Mouse (Mus musculus) kidney, adult 2 months (tissue): Measurements from ENCODE around the gene P2rx4. TPM values are rescaled to one million over a fixed set of nuclear protein-coding genes. Genes with fewer than 3 reads are reported as not detected.

ENCODE experiments used
- DNase-seq: peaks from one replicate; pipeline ENCODE4 v3.0.0; 2021
- H3K27ac ChIP-seq: fragments of 200-500 bp; 2 replicates; pipeline ENCODE4 v1.5.1; 2012; ENCODE audit warnings: low read depth, low read length, control low read depth, inconsistent platforms; ENCODE audit not compliant: insufficient read depth
- H3K27me3 ChIP-seq: fragments of 200-500 bp; replicated peaks from 2 replicates; pipeline ENCODE4 v1.6.1; 2012; ENCODE audit warnings: mild to moderate bottlenecking, moderate library complexity, low read length, inconsistent platforms; ENCODE audit not compliant: control insufficient read depth, insufficient read depth
- H3K36me3 ChIP-seq: fragments of 200-500 bp; 2 replicates; pipeline ENCODE4 v1.6.1; 2012; ENCODE audit warnings: mild to moderate bottlenecking, moderate library complexity, low read length, inconsistent platforms; ENCODE audit not compliant: control insufficient read depth, insufficient read depth
- H3K4me1 ChIP-seq: fragments of 200-500 bp; 2 replicates; pipeline ENCODE4 v1.6.1; 2011; ENCODE audit warnings: low read length; ENCODE audit not compliant: control insufficient read depth, insufficient read depth
- H3K4me3 ChIP-seq: fragments of 200-500 bp; 2 replicates; pipeline ENCODE4 v1.5.1; 2011; ENCODE audit warnings: mild to moderate bottlenecking, low read depth, low read length, control low read depth; ENCODE audit not compliant: insufficient read depth
- CTCF ChIP-seq: fragments of 200-500 bp; conservative IDR thresholded peaks from 2 replicates; pipeline ENCODE4 v1.5.1; 2011; ENCODE audit warnings: low read depth, mild to moderate bottlenecking, control low read depth, low read length, moderate library complexity, mixed read lengths; ENCODE audit not compliant: insufficient read depth, insufficient read length
- POLR2A ChIP-seq: fragments of 200-500 bp; IDR thresholded peaks from one replicate; pipeline ENCODE4 v1.6.1; 2011; ENCODE audit warnings: low read depth, low read length, control low read depth
- WGBS: fragments of 180-500 bp; shearing (Covaris S2); methylation state at CpG from one replicate; pipeline ENCODE4 v1.1.7; 2018; 5-methylcytosine and 5-hydroxymethylcytosine counted together
- polyA plus RNA-seq: library from polyadenylated mRNA; depleted of rRNA; stranded (reverse); fragments of >200 nt; gene quantifications from 2 replicates; pipeline ENCODE4 v1.2.3, GENCODE M21; 2012

P2rx4 gene
- polyA plus RNA-seq, 1 experiment = 81.6 TPM

- peaks cover 4% of the 10 kb centered on the region; the same call in 1 of the 2 replicates for H3K4me1 ChIP-seq
- DNase-seq = peak; percentile 70
- 53% methylated on average over 4 of the region's 4 CpGs for WGBS
- no peaks in the 10 kb centered on the region for H3K27me3 ChIP-seq
- TF ChIP-seq CTCF = no peak
- no peak for TF ChIP-seq POLR2A
- no peak overlapping the region for H3K4me3 ChIP-seq
- H3K27ac ChIP-seq = no peak overlapping the region
- H3K36me3 ChIP-seq = no peaks in the 10 kb centered on the region
Observed at GRCm38 (mm10) chr5:122704571-122704970, 2.8 kb upstream of the P2rx4 start.

GRCm38 (mm10) chr5:122705174-122705573, 2.2 kb upstream of the P2rx4 start:
- Histone ChIP-seq H3K27me3 (no peaks in the 10 kb centered on the region), H3K4me3 (no peak overlapping the region), H3K36me3 (no peaks in the 10 kb centered on the region), H3K27ac (no peak overlapping the region), H3K4me1 (peaks cover 4% of the 10 kb centered on the region; the same call in 1 of the 2 replicates)
- no peak for DNase-seq
- 83% methylated on average over 3 of the region's 3 CpGs for WGBS
- TF ChIP-seq CTCF = no peak
- no peak for TF ChIP-seq POLR2A

GRCm38 (mm10) chr5:122706917-122707275, 448 bp upstream of the P2rx4 start:
- Histone ChIP-seq H3K4me3 (peak overlapping the region; percentile 78), H3K27me3 (no peaks in the 10 kb centered on the region), H3K27ac (peak overlapping the region; percentile 69), H3K4me1 (peaks cover 4% of the 10 kb centered on the region; the same call in 1 of the 2 replicates), H3K36me3 (no peaks in the 10 kb centered on the region)
- DNase-seq = no peak
- 41% methylated on average over 5 of the region's 5 CpGs for WGBS
- TF ChIP-seq POLR2A (no peak), CTCF (no peak)

GRCm38 (mm10) chr5:122708819-122709218, 1.5 kb downstream of the P2rx4 start:
- 78% methylated on average over 6 of the region's 6 CpGs for WGBS
- no peak overlapping the region for H3K27ac ChIP-seq
- TF ChIP-seq CTCF (no peak), POLR2A (no peak)
- H3K36me3 ChIP-seq = no peaks in the 10 kb centered on the region
- no peaks in the 10 kb centered on the region for H3K27me3 ChIP-seq
- DNase-seq = no peak
- no peak overlapping the region for H3K4me3 ChIP-seq
- H3K4me1 ChIP-seq = peaks cover 4% of the 10 kb centered on the region; the same call in 1 of the 2 replicates

GRCm38 (mm10) chr5:122715723-122716122, 8.4 kb downstream of the P2rx4 start:
- TF ChIP-seq CTCF (no peak), POLR2A (no peak)
- 95% methylated on average over 1 of the region's 1 CpGs for WGBS

GRCm38 (mm10) chr5:122716793-122717192, 9.4 kb downstream of the P2rx4 start:
- no peak overlapping the region for H3K27ac ChIP-seq
- TF ChIP-seq CTCF = 0 out of 2 replicates have a peak, but pooled peaks have one; percentile 16
- TF ChIP-seq POLR2A = no peak
- H3K27me3 ChIP-seq = no peaks in the 10 kb centered on the region
- no peak for DNase-seq
- WGBS = 99% methylated on average over 2 of the region's 2 CpGs
- H3K4me1 ChIP-seq = no peaks in the 10 kb centered on the region
- H3K36me3 ChIP-seq = no peaks in the 10 kb centered on the region
- H3K4me3 ChIP-seq = no peak overlapping the region

More at GRCm38 (mm10) chr5:122715723-122716122, 8.4 kb downstream of the P2rx4 start:
- Histone ChIP-seq H3K36me3 (no peaks in the 10 kb centered on the region), H3K27ac (no peak overlapping the region), H3K4me1 (no peaks in the 10 kb centered on the region), H3K4me3 (no peak overlapping the region), H3K27me3 (no peaks in the 10 kb centered on the region)
- no peak for DNase-seq

GRCm38 (mm10) chr5:122718400-122718799, 11.1 kb downstream of the P2rx4 start:
- Histone ChIP-seq H3K4me3 (no peak overlapping the region), H3K36me3 (no peaks in the 10 kb centered on the region), H3K27ac (no peak overlapping the region), H3K27me3 (no peaks in the 10 kb centered on the region), H3K4me1 (no peaks in the 10 kb centered on the region)
- no peak for DNase-seq
- TF ChIP-seq CTCF (no peak), POLR2A (no peak)
- 67% methylated on average over 7 of the region's 7 CpGs for WGBS
